Mouse (Mus musculus): ENCODE results near the gene Tmem198b.

The Tmem198b gene

DNA sequence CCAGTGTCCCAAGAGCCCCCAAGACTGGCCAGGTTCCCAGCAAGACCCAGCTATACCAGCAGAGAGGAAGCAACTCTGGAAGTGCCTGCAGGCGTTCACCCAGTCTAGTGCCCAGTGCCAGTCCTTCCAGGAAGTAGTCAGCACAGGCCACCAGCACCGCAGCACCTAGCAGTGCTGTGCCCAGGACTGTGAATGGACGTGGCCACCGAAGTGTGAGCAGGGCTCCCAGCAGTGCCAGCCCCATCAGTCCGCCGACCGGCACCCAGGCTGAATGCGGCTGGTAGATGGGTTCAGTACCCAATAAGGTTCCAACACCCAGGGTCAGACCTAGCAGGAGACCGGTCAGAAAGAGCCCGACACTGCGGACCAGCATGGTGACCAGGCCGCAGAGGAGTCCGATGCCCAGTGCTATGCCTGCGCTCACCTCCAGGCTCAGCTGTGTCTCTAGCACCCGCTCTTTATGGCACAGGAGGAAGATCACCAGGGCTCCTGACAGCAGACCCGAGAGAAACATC lies 2.1 kb downstream of the Tmem198b start:
- DNase-seq (ENCODE audit: low spot score in 2 of 2), result no peak

DNA sequence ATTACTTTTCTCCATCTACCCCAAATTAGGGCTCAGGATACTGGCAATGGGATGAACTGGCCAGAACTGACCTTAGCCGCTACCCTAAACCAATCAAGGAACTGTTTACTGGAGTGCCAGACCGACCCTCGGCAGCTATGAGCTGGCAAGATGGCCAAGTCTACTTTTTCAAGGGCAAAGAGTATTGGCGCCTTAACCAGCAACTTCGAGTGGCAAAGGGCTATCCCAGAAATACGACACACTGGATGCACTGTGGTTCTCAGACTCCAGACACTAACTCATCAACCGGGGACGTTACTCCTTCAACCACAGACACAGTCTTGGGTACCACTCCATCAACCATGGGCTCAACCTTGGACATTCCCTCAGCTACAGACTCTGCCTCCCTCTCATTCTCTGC lies 5.5 kb downstream of the Tmem198b start:
- DNase-seq (ENCODE audit: low spot score in 2 of 2), result no peak

DNA sequence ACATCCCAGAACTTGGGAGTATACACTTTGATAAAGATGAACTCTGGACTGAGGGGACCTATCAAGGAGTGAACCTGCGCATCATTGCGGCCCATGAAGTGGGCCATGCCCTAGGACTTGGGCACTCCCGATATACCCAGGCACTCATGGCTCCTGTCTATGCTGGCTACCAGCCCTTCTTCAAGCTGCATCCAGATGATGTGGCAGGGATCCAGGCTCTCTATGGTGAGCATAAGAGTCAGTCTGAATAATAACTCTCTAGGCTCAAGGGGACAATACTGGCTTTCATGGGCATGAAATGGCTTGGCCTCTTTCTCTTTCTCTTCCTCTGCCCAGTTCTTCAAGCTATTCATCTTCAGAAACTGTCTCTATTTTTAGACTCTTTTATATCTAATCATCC lies 8.6 kb downstream of the Tmem198b start:
- DNase-seq (ENCODE audit: low spot score in 2 of 2), result no peak

DNA sequence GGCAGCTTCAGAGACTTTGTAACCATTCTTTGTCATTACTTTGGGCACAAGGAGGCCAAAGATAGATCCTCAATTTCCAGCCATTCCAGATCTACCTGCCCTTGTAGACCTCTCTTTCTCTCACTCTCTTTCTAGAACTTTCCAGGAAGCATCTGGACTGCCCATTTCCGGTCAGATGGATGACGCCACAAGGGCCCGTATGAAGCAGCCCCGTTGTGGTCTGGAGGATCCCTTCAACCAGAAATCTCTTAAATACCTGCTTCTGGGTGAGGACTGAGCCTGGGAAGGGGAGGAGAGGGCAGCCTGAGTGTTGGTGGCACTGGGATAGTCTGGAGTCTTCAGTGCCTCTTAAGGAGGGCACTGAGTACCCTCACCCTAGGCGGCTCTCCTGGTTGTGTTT lies 9.8 kb downstream of the Tmem198b start:
- DNase-seq (ENCODE audit: low spot score in 2 of 2), result no peak

DNA sequence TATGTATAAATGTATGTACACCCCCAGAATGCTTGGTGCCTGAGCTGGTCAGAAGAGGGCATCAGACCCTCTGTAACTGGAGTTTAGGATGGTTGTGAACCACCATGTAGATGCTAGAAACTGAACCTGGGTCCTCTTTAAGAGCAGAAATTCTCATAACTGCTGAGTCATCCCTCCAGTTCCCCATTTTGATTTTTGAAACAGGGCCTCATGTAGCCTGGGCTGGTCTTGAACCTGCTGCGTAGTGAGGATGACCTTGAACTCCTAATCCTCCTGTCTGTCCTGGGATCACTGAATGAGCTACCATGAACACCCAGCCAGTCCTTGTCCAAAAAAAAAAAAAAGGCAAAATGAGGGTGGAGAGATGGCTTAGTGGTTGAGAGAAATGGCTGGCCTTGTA lies 10.9 kb downstream of the Tmem198b start:
- no peak for DNase-seq (ENCODE audit: low spot score in 2 of 2)

DNA sequence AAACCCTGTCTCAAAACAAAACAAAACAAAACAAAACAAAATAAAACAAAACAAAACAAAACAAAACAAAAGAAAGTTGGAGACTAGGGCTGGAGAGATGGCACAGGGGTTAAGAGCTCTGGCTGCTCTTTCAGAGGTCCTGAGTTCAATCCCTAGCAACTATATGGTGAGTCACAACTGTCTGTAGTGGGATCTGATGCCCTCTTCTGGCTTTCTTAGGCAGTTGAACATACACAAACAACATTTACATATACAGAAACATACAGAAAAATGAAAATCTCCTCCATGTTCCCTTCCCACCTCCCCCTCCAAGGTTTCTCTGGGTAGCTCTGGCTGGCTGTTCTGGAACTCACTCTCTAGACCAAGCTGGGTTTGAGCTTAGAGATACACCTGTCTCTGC lies 12.1 kb downstream of the Tmem198b start:
- DNase-seq (ENCODE audit: low spot score in 2 of 2), result no peak

DNA sequence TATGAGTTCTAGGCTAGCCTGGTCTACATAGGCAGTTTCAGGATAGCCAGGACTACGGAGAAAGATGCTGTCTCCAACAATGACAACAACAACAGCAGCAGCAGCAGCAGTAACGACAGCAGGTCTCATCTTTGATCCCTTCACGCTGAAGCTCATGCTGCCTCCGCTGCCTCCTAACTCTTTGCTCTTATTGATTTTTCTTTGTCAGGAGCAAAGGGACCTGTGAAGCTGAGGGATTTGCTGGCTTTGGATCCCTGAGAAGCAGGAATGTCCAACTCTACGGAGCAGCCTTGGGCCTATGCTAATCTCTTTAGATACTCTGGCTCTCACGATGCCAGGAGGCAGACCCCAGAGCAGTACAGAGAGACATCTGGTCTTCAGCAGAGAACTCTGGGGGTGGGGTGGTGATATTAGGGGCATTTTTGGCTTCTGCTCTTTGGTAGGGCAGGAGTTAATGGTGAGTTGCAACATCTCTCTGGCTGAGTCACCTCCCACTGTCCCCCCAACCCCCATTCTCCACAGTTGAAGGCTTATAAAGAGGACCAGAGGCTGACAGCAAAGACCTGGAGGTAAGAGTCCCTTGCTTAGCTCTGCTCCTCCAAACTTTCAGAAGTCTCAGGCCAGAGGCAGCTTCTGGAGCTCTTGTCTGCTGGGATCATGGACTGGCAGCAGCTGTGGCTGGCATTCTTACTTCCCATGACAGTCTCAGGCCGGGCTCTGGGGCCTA lies 13.6 kb downstream of the Tmem198b start, which contains the start of gene Mmp19:
Mmp19 (plus strand) TSS at position 513 of the 727 bp plus-strand sequence.
- no peak for DNase-seq (ENCODE audit: low spot score in 2 of 2)

DNA sequence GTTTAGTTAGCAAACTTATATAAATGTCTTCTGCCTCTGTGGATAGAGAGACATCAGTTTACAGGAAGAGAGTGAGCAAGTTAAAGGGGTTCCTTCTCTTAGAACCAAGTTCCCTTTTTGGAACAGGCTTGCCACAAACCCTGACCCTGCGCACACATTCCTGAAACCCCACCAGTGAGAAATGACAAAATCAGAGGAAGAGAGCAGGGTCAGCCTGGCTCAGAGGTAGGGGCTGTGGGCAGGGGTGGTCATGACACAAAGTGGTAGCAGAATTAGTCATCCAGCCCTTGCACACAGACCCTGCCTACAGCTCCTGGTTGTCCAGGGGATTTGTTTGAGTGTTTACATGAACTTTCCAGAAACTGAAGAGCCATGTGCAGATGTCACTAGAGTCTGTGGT lies 24.0 kb downstream of the Tmem198b start:
- no peak for DNase-seq (ENCODE audit: low spot score in 2 of 2)

DNA sequence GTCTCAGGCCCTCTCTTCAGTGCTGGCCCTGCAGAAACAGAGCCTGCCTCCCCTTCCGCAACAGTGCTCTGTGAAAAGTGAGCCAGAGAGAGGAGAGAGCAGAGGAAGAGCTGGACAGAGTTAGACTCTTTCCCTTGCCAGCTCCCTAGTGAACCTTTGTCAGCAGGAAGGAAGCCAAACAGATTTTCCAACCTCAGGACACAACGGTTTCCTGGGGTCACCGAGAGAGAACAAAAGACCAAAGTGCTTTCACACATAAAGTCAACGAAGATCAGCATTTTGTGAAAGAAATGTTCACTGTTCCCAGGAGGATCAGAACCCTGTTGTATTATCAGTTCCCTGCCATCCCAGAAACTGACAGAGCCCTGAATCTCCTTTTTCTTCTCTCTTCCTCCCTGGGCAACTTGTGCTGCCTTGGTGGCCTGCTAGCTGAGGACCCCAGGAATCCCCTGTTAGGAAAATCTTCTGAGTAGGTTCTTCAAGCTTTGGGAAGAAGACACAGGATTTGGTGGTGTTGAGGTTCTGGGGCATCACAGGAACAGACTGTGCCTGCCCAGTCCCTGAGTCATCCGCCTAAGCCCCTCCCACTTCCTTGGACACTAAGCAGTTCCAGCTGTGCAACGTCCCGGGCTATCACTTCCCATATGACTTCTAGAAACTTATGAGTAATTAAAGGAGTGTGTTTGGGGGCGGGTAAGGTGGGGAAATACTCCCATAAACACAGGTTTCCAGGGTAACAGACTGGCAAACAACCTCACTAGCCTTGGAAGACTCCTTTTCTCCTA lies 25.0 kb downstream of the Tmem198b start:
- DNase-seq (ENCODE audit: low spot score in 2 of 2), result peak; percentile 32 to 85

DNA sequence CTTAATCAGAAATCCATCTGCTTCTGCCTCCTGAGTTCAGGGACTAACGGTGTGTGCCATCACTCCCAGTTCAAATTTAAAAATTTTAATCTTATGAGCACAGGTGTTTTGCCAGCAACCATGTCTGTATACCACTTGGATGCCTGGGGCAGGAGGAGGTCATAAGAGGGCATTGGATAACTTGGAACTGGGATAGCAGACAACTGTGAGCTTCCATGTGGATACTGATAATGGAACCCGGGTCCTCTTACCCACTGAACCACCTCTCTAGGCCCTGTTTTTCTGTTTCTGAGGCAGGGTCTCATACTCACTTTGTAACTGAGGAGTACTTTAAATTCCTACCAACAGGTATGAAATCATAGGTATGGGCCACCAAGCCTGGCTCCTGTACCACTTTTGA lies 25.7 kb downstream of the Tmem198b start:
- DNase-seq (ENCODE audit: low spot score in 2 of 2), result no peak

DNA sequence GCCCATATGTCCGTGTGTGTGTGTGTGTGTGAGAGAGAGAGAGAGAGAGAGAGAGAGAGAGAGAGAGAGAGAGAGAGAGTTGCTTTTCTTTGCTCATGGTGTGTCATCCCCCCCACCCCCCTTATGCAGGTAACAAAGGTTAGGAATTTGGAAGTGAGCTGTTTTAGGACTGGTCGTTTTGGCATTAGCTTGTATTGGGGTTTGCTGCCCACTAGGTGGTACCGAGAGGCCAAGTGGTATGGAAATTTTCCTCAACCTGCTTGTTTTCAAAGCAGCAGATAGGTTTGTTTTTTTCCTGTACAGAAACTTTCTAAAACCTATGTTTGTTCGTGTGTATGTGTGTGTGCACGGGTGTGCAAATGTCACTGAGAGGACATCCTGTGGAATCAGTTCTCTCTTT lies 30.5 kb downstream of the Tmem198b start:
- DNase-seq (ENCODE audit: low spot score in 2 of 2), result no peak

DNA sequence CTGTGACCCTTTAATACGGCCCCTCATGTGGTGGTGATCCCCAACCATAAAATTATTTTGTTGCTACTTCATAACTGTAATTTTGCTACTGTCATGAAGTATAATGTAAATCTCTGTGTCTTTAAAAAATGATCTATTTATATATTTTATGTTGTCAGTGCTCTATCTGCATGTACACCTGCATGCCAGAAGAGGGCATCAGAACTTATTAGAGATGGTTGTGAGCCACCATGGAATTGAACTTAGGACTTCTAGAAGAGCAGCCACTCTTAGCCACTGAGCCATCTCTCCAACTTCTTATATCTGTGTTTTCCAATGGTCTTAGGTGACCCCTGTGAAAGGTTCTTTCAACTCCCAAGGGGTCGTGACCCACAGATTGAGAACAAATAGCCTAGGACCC lies 31.3 kb downstream of the Tmem198b start:
- DNase-seq (ENCODE audit: low spot score in 2 of 2), result no peak

Data from urinary bladder, adult 18-20 months (tissue).